Mouse (Mus musculus): ENCODE results near the gene Fcho2. TPM values are rescaled to one million over a fixed set of nuclear protein-coding genes. Genes with fewer than 3 reads are reported as not detected.
A peak's percentile ranks its signal among the peaks of the same experiment; 100 is the strongest.

Gene Fcho2
- total RNA-seq, 2 experiments from 2014 or later = 31.9 to 34.8 TPM

- intact Hi-C loops (cut with DNase I) = no loop called here
- no peak for DNase-seq (ENCODE audit: extremely low spot score in 1 of 2, low spot score in 2 of 2)
Measured at GRCm38 (mm10) chr13:98812285-98812684, 3.0 kb downstream of the Fcho2 start.

GRCm38 (mm10) chr13:98810143-98810542 is 5.1 kb downstream of the Fcho2 start:
- no peak for DNase-seq (ENCODE audit: extremely low spot score in 1 of 2, low spot score in 2 of 2)
- intact Hi-C loops (cut with DNase I) = no loop called here

DNA sequence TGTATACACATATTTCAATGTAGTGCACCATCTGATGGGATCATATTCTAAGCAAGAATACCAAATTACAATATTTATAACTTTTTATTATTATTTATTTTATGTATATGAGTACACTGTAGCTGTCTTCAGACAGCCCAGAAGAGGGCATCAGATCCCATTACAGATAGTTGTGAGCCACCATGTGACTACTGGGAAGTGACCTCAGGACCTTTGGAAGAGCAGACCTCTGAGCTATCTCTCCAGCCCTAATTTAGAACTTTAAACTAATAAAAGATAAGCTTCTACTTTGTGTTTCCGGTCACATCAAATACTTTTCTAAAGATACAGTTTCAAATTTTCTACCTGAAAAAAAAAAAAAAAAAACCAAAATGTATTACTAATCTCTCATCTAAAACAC is 6.2 kb downstream of the Fcho2 start:
- intact Hi-C loops (cut with DNase I) = no loop called here
- DNase-seq (ENCODE audit: extremely low spot score in 1 of 2, low spot score in 2 of 2) = no peak

GRCm38 (mm10) chr13:98804480-98804879 is 10.8 kb downstream of the Fcho2 start:
- no peak for DNase-seq (ENCODE audit: extremely low spot score in 1 of 2, low spot score in 2 of 2)
- intact Hi-C loops (cut with DNase I) = no loop called here

DNA sequence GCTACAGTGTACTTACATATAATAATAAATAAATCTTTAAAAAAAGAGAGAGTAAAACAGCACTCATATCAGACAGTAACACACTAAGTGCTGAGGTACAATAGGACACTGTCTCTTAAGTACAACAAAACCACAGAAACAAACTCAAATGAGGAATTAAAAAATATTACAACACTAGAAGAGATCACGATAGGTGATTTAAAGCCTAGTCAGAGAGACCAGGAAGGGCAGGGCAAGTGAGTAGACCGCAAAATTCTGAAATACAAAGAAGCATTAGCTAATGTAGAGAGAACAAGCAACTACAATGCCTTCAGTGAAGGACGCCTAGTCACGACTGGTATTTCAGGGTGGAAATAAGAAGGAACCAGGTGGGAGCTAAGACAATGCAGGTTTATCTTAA is 11.6 kb downstream of the Fcho2 start:
- no peak for DNase-seq (ENCODE audit: extremely low spot score in 1 of 2, low spot score in 2 of 2)
- intact Hi-C loops (cut with DNase I) = no loop called here

DNA sequence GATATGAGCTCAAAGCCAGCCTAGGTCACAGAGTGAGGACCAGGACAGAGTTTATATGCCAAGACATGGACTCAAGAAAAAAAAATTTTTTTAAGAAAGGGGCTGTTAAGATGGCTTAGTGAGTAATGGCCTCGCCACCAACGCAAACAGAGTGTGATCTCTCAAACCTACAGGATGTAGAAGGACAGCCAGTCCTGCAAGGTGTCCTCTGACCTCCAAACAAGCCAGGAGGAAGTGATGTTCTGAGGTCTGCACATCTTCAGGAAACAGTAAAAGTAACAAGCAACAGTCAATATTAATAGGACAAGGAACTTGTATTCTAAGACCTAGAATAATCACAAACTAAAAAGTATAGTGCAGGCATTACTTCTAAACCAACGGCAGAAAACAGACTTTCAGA is 12.3 kb downstream of the Fcho2 start:
- DNase-seq (ENCODE audit: extremely low spot score in 1 of 2, low spot score in 2 of 2) = no peak
- intact Hi-C loops (cut with DNase I) = no loop called here

- no peak for DNase-seq (ENCODE audit: extremely low spot score in 1 of 2, low spot score in 2 of 2)
- intact Hi-C loops (cut with DNase I) = no loop called here
Measured at GRCm38 (mm10) chr13:98795511-98795910, 19.7 kb downstream of the Fcho2 start.

DNA sequence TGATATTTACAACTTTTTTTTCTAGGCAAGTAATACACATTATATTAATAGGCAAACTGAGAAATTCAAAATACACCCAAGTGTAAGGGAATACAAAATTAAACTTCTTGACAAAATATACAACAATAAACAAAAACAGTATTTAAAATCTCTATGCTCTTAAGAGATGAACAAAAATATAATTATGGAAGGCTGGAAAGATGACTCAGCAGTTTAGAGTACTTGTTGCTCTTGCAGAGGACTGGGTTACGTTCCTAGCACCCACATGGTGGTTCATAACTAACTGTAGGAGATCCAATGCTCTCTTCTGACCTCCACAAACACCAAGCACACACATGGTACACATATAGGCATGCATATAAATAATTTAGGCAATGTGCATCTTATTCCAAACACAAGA is 22.4 kb downstream of the Fcho2 start:
- no peak for DNase-seq (ENCODE audit: extremely low spot score in 1 of 2, low spot score in 2 of 2)
- intact Hi-C loops (cut with DNase I) = no loop called here

GRCm38 (mm10) chr13:98791693-98792092 is 23.6 kb downstream of the Fcho2 start:
- intact Hi-C loops (cut with DNase I) = no loop called here
- DNase-seq (ENCODE audit: extremely low spot score in 1 of 2, low spot score in 2 of 2) = no peak

DNA sequence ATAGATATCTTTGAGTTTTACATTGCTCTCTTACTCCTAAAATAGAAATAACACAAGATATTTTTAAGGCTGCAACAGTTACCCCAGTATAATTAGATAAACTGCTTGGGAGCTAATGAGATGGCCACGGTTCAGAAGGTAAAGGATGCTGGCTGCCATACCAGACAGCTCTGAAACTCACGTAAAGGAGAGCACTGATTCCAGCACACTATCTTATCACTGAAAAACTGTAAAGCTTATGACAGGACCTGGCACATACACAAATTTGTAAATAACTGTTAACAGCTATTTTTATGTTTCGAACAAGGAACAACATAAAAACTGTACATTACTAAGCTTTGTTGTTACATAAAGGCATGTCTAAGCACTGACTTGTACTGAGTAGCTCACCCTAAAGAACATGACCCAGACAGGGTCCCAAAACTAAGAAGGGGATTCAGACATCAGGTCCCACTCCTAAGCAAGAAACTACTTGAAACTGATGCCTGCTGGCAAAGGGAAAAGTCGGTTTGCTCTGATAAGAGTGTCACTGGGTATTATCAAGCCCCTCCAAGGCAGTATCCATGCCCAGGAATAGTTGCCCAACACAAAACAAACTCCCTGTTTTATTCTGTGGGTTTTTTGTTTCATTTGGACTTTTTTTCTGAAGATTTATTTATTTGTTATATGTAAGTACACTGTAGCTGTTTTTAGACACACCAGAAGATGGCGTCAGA is 28.1 kb downstream of the Fcho2 start:
- intact Hi-C loops (cut with DNase I) = no loop called here

GRCm38 (mm10) chr13:98777959-98778358 is 37.3 kb downstream of the Fcho2 start:
- DNase-seq (ENCODE audit: extremely low spot score in 1 of 2, low spot score in 2 of 2) = no peak
- intact Hi-C loops (cut with DNase I) = no loop called here

More for the DNA sequence above, 28.1 kb downstream of the Fcho2 start:
- DNase-seq (ENCODE audit: extremely low spot score in 1 of 2, low spot score in 2 of 2) = no peak

DNA sequence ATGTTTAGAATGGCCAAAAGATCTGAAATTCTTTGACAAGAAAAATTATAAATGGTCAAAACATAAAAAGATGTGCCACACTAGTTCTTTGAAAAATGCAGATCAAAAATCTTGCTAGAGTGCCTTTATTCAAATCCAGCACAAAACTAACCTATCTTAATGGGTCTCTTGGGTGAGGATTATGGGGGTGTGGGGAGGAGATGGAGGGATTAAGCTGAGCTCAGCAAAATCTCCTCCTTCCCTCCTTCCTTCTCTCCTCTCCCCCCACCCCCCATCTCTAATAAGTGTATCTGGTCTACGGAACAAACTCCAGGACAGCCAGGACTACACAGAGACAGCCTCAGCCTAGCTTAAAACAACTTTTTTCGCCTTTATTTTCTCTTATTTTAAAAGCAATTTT is 43.8 kb downstream of the Fcho2 start:
- DNase-seq (ENCODE audit: extremely low spot score in 1 of 2, low spot score in 2 of 2) = no peak
- intact Hi-C loops (cut with DNase I) = no loop called here

DNA sequence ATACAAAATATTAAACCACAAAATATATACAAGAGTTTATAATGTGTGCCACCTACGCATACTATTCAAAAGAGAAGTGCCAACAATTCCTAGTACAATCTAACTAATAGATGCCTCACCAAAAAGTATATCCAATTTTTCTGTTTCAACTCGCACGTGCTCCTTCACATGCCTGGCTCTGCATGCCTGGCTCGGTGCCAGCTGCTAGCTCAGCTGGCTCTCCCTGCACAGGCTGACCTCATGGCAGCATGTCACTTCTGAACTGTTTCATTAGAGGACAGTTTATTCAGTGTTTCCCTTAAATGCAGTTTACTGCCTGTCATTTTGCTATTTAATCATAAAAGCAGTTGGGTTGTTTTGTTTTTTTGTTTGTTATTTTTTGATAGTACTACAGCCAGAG is 46.9 kb downstream of the Fcho2 start:
- peak in 1 of 2 experiments; percentile 80 for DNase-seq (ENCODE audit: extremely low spot score in 1 of 2, low spot score in 2 of 2)
- intact Hi-C loops (cut with DNase I) = no loop called here

DNA sequence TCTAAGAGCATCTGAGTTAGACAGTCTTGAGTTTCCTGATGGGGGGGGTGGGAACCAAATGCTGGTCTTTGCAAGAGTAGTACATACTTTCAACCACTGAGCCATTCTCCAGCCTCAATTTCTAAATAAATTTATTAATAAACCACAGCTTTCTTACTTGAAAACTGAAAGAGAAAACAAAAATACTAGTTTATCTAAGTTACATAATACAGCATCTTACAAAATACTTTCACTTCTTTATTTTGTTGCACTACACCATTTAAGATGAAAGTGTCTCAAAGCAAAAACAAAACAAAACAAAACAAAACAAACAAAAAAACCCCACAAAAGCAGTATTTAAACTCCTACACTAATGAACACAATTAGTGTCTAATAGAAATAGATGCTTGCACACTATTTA is 53.5 kb downstream of the Fcho2 start:
- DNase-seq (ENCODE audit: extremely low spot score in 1 of 2, low spot score in 2 of 2) = no peak
- intact Hi-C loops (cut with DNase I) = no loop called here

GRCm38 (mm10) chr13:98755886-98756285 is 59.4 kb downstream of the Fcho2 start:
- DNase-seq (ENCODE audit: extremely low spot score in 1 of 2, low spot score in 2 of 2) = no peak
- intact Hi-C loops (cut with DNase I) = no loop called here

DNA sequence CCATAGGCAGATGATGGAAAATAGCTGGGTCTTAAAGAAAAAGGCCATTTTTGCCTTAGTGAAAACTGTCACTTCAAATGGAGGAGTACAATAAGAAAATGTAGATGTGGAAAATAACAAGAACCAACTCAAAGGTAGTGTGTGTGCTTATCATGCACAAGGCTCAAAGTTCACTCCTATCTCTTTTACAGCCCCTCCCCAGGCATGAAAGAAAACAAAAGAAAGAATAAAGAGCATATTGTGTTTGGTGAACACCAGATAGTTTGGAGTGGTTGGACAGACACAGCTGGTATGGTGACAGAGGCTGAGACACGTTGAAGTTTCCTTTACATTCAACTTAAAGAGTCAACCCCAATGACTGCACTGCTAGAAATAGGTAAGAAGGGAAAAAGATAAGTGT is 70.6 kb downstream of the Fcho2 start:
- no peak for DNase-seq (ENCODE audit: extremely low spot score in 1 of 2, low spot score in 2 of 2)
- intact Hi-C loops (cut with DNase I) = no loop called here

- no peak for DNase-seq (ENCODE audit: extremely low spot score in 1 of 2, low spot score in 2 of 2)
- intact Hi-C loops (cut with DNase I) = no loop called here
Measured at GRCm38 (mm10) chr13:98743829-98744228, 71.4 kb downstream of the Fcho2 start.

DNA sequence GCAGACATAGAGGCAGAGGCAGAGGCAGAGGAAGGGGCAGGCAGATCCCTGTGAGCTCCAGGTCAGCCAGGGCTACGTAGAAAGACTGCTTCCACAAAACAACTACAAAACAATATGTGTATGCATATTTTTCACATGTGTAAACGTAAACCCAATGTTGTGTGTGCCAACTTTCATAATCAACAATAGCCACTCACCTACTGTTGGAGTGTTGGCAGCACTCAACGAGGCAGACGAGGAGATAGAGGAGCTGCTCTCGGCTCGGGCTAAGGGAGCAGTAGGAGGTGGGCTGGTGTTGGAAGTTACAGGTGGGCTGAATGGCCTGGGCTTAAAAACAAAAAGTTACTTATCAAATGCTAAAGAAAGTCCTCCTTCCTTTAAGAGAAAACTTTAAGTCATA is 72.0 kb downstream of the Fcho2 start:
- intact Hi-C loops (cut with DNase I) = no loop called here
- DNase-seq (ENCODE audit: extremely low spot score in 1 of 2, low spot score in 2 of 2) = no peak

DNA sequence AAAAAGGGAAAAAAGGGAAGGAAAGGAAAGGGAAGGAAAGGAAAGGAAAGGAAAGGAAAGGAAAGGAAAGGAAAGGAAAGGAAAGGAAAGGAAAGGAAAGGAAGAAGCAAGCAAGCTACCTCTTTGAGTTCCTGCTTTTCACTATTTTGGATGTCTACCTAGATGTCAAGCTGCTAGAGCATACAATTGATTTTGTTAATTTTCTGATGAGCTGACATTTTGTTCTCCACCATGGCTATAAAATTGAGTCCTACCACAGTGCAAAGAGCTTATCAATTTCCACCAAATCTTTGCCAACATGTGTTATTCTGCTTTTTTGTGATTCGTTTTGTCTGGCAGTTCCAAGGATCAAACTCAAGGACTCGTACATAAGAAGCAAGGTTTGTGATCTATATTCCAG is 77.0 kb downstream of the Fcho2 start:
- intact Hi-C loops (cut with DNase I) = no loop called here
- no peak for DNase-seq (ENCODE audit: extremely low spot score in 1 of 2, low spot score in 2 of 2)

DNA sequence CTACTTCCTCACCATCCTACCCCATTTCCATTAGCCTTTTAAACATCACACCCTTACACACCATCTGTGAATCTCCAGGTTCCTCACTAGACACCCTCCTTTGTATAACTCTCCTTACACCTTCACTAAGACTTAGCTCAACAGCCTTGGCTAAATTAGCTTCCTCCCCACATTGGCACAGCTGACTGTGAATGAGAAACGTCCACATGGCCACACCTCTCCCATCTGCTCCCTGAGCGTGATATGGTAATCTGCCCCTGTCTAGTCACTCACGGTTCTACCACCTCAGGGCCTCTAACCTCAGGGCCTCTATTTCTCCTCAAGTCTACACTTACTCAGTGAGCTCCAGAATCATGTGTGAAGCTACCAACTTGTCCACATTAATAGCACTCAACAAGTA is 82.0 kb downstream of the Fcho2 start:
- DNase-seq (ENCODE audit: extremely low spot score in 1 of 2, low spot score in 2 of 2) = no peak
- intact Hi-C loops (cut with DNase I) = no loop called here

Data from left cerebral cortex, postnatal 10 days (tissue).